Mouse (Mus musculus) hindbrain, embryonic 12.5 days (tissue): ENCODE measurements around the gene Lnx1. TPM values are rescaled to one million over a fixed set of nuclear protein-coding genes. Genes with fewer than 3 reads are reported as not detected.

Source experiments
- ATAC-seq: fragments of 200-750 bp; cut with Nextera tagmentation; 2 replicates; pipeline ENCODE4 v1.8.0; 2017; ENCODE audit warnings: moderate TSS enrichment; ENCODE audit not compliant: low FRiP score
- H3K27ac ChIP-seq: fragments of 300-500 bp; sonication (generic); 2 replicates; pipeline ENCODE4 v1.5.1; 2016; ENCODE audit warnings: mild to moderate bottlenecking
- H3K27me3 ChIP-seq: fragments of 300-500 bp; sonication (generic); 2 replicates; pipeline ENCODE4 v1.6.1; 2016; ENCODE audit warnings: mild to moderate bottlenecking
- H3K36me3 ChIP-seq: fragments of 300-500 bp; sonication (generic); 2 replicates; pipeline ENCODE4 v1.6.1; 2016; ENCODE audit warnings: mild to moderate bottlenecking
- H3K4me1 ChIP-seq: fragments of 300-500 bp; sonication (generic); 2 replicates; pipeline ENCODE4 v1.6.1; 2016
- H3K4me2 ChIP-seq: fragments of 300-500 bp; sonication (generic); replicated peaks from 2 replicates; pipeline ENCODE4 v1.6.1; 2016; ENCODE audit warnings: mild to moderate bottlenecking
- H3K4me3 ChIP-seq: fragments of 300-500 bp; sonication (generic); 2 replicates; pipeline ENCODE4 v1.5.1; 2016; ENCODE audit warnings: mild to moderate bottlenecking
- H3K9ac ChIP-seq: fragments of 300-500 bp; sonication (generic); 2 replicates; pipeline ENCODE4 v1.6.1; 2016; ENCODE audit warnings: mild to moderate bottlenecking, moderate library complexity
- H3K9me3 ChIP-seq: fragments of 300-500 bp; sonication (generic); replicated peaks from 2 replicates; pipeline ENCODE4 v1.6.1; 2016; ENCODE audit warnings: mild to moderate bottlenecking
- WGBS: fragments of 180-500 bp; shearing (Covaris S2); methylation state at CpG from one replicate; pipeline ENCODE4 v1.1.7; 2016; 5-methylcytosine and 5-hydroxymethylcytosine counted together
- polyA plus RNA-seq: library from polyadenylated mRNA; unstranded; fragments of >200 nt; fragmentation: Nextera tagmentation; extraction: Ambion mirVana; gene quantifications from 2 replicates; pipeline ENCODE4 v1.2.1, GENCODE M21; 2016

Lnx1 gene
- polyA plus RNA-seq, 1 experiment from 2014 or later = 0.96 TPM

- no peak for ATAC-seq
- no peaks in the 10 kb centered on the region for H3K9me3 ChIP-seq
- H3K27ac ChIP-seq = no peak overlapping the region
- no peaks in the 10 kb centered on the region for H3K4me1 ChIP-seq
- 92% methylated on average over 6 of the region's 6 CpGs for WGBS
- H3K4me3 ChIP-seq = no peak overlapping the region
- no peaks in the 10 kb centered on the region for H3K27me3 ChIP-seq
- no peak overlapping the region for H3K4me2 ChIP-seq
- peaks cover 27% of the 10 kb centered on the region for H3K36me3 ChIP-seq
- no peak overlapping the region for H3K9ac ChIP-seq
These were observed 130.9 kb downstream of the Lnx1 start for GRCm38 (mm10) chr5:74571767-74572166.

- H3K4me2 ChIP-seq = no peak overlapping the region
- 93% methylated on average over 1 of the region's 1 CpGs for WGBS
- H3K36me3 ChIP-seq = peaks cover 54% of the 10 kb centered on the region
These were observed 141.6 kb downstream of the Lnx1 start for GRCm38 (mm10) chr5:74561151-74561550.

GRCm38 (mm10) chr5:74549566-74549965, 153.1 kb downstream of the Lnx1 start:
- Histone ChIP-seq H3K9ac (no peak overlapping the region), H3K4me3 (no peak overlapping the region), H3K36me3 (peaks cover 34% of the 10 kb centered on the region), H3K9me3 (no peaks in the 10 kb centered on the region), H3K27me3 (no peaks in the 10 kb centered on the region), H3K27ac (no peak overlapping the region), H3K4me2 (no peak overlapping the region), H3K4me1 (no peaks in the 10 kb centered on the region)
- no peak for ATAC-seq
- WGBS = 88% methylated on average over 8 of the region's 8 CpGs

More at GRCm38 (mm10) chr5:74561151-74561550, 141.6 kb downstream of the Lnx1 start:
- Histone ChIP-seq H3K27ac (no peak overlapping the region), H3K4me3 (no peak overlapping the region), H3K27me3 (no peaks in the 10 kb centered on the region), H3K9me3 (no peaks in the 10 kb centered on the region), H3K4me1 (no peaks in the 10 kb centered on the region), H3K9ac (no peak overlapping the region)
- no peak for ATAC-seq

DNA sequence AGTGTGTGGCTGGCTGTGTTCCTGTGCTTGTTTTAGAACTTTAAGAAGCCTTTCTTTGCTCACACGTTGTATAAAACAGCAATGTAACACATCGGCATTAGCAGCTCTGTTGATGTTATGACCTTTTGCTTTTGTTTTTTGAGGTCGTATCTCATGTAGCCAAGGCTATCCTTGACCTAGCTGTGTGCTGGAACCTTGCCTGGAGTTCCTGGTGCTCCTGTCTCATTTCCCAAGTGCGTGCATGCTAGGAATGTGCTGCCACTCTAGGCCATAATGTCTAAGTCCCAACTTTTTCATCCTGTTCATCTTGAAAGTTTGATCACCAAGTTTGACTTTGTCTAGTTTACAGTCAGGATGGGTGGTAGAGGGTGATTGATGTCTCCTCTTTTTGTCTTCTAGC, 157.1 kb downstream of the Lnx1 start:
- H3K9me3 ChIP-seq = no peaks in the 10 kb centered on the region
- H3K4me2 ChIP-seq = no peak overlapping the region
- no peak overlapping the region for H3K4me3 ChIP-seq
- H3K27me3 ChIP-seq = no peaks in the 10 kb centered on the region
- no peak overlapping the region for H3K9ac ChIP-seq
- H3K36me3 ChIP-seq = peaks cover 44% of the 10 kb centered on the region
- ATAC-seq = no peak
- H3K27ac ChIP-seq = no peak overlapping the region
- WGBS = 89% methylated on average over 4 of the region's 4 CpGs
- no peaks in the 10 kb centered on the region for H3K4me1 ChIP-seq

Other genes starting within 250 kb of the Lnx1 start
- 17.1 and 18.6 TPM in 2 replicates for gene Scfd2, start 171.2 kb downstream of the Lnx1 start, polyA plus RNA-seq
- gene Fip1l1, start 167.5 kb downstream of the Lnx1 start, polyA plus RNA-seq = 110 and 115 TPM in 2 replicates